Mouse (Mus musculus) testis, adult 2 months (tissue): ENCODE data around the gene Diras1. TPM values are rescaled to one million over a fixed set of nuclear protein-coding genes. Genes with fewer than 3 reads are reported as not detected.
"Not testable (repeated sequence)": the region's sequence is repeated elsewhere in the genome, so short reads cannot be mapped to it uniquely, and the experiment has no call there.

Source experiments
- H3K27ac ChIP-seq: fragments of 200-500 bp; 2 replicates; pipeline ENCODE4 v1.5.1; 2012; ENCODE audit warnings: low read depth, low read length; ENCODE audit not compliant: control insufficient read depth, insufficient read depth
- H3K27me3 ChIP-seq: fragments of 200-500 bp; 2 replicates; pipeline ENCODE4 v1.6.1; 2012; ENCODE audit warnings: mild to moderate bottlenecking, low read length, moderate library complexity; ENCODE audit not compliant: control insufficient read depth, insufficient read depth
- H3K36me3 ChIP-seq: fragments of 200-500 bp; 2 replicates; pipeline ENCODE4 v1.6.1; 2012; ENCODE audit warnings: mild to moderate bottlenecking, low read length; ENCODE audit not compliant: control insufficient read depth, insufficient read depth
- H3K4me1 ChIP-seq: fragments of 200-500 bp; 2 replicates; pipeline ENCODE4 v1.6.1; 2012; ENCODE audit warnings: low read length; ENCODE audit not compliant: control insufficient read depth, insufficient read depth
- H3K4me3 ChIP-seq: fragments of 200-500 bp; 2 replicates; pipeline ENCODE4 v1.5.1; 2012; ENCODE audit warnings: low read depth, mild to moderate bottlenecking, low read length, moderate library complexity, mixed read lengths; ENCODE audit not compliant: control insufficient read depth
- CTCF ChIP-seq: fragments of 200-500 bp; IDR thresholded peaks from 2 replicates; pipeline ENCODE4 v1.5.1; 2012; ENCODE audit warnings: low read depth, mild to moderate bottlenecking, inconsistent platforms, low read length, moderate library complexity; ENCODE audit not compliant: control insufficient read depth, insufficient read depth, insufficient replicate concordance
- POLR2A ChIP-seq: fragments of 200-500 bp; IDR thresholded peaks from 2 replicates; pipeline ENCODE4 v1.6.1; 2012; ENCODE audit warnings: low read depth, mild to moderate bottlenecking, inconsistent platforms, low read length, moderate library complexity; ENCODE audit not compliant: control insufficient read depth
- polyA plus RNA-seq: library from polyadenylated mRNA; depleted of rRNA; stranded (reverse); fragments of >200 nt; gene quantifications from 2 replicates; pipeline ENCODE4 v1.2.3, GENCODE M21; 2012; rRNA removed

Gene Diras1
- 0.95 and 1.4 TPM in 2 replicates for polyA plus RNA-seq

GRCm38 (mm10) chr10:81025639-81026275 lies at the start of gene Diras1:
Gene Diras1, minus strand, starts transcription at chr10:81025662.
- Histone ChIP-seq H3K4me3 (no peak within 1 kb of the TSS), H3K27me3 (no peaks in the 10 kb centered on the region), H3K36me3 (no peaks in the 10 kb centered on the region), H3K4me1 (peaks cover 11% of the 10 kb centered on the region), H3K27ac (no peak within 1 kb of the TSS)
- TF ChIP-seq CTCF (no peak), POLR2A (no peak)

- no peak overlapping the region for H3K4me3 ChIP-seq
- H3K27me3 ChIP-seq: no peaks in the 10 kb centered on the region
- no peaks in the 10 kb centered on the region; the same call in none of the 2 replicates for H3K36me3 ChIP-seq
- H3K27ac ChIP-seq: no peak overlapping the region
- peaks cover 8% of the 10 kb centered on the region for H3K4me1 ChIP-seq
- no peak for TF ChIP-seq POLR2A
- peak; percentile 82; the same call in 1 of the 2 replicates for TF ChIP-seq CTCF
These were observed 48.0 kb upstream of the Diras1 start for GRCm38 (mm10) chr10:81073464-81073863.

GRCm38 (mm10) chr10:81072290-81072689 lies 46.8 kb upstream of the Diras1 start:
- Histone ChIP-seq H3K4me3 (no peak overlapping the region), H3K27me3 (no peaks in the 10 kb centered on the region), H3K36me3 (no peaks in the 10 kb centered on the region; the same call in none of the 2 replicates), H3K27ac (no peak overlapping the region), H3K4me1 (peaks cover 13% of the 10 kb centered on the region)
- TF ChIP-seq POLR2A (no peak), CTCF (no peak)

GRCm38 (mm10) chr10:81069836-81070235 lies 44.4 kb upstream of the Diras1 start, which contains the start of gene Thop1:
Gene Thop1, plus strand, starts transcription at chr10:81070035.
- no peak for TF ChIP-seq CTCF
- TF ChIP-seq POLR2A: peak; percentile 68
- H3K36me3 ChIP-seq: no peaks in the 10 kb centered on the region; the same call in 1 of the 2 replicates
- peak within 1 kb of the TSS; percentile 88 for H3K4me3 ChIP-seq
- H3K4me1 ChIP-seq: peaks cover 13% of the 10 kb centered on the region
- H3K27ac ChIP-seq: peak within 1 kb of the TSS; percentile 84
- no peaks in the 10 kb centered on the region for H3K27me3 ChIP-seq

GRCm38 (mm10) chr10:81068706-81069105 lies 43.2 kb upstream of the Diras1 start:
- H3K27me3 ChIP-seq: no peaks in the 10 kb centered on the region
- H3K36me3 ChIP-seq: no peaks in the 10 kb centered on the region; the same call in 1 of the 2 replicates
- peak overlapping the region; percentile 84; the same call in 1 of the 2 replicates for H3K27ac ChIP-seq
- peaks cover 15% of the 10 kb centered on the region for H3K4me1 ChIP-seq
- TF ChIP-seq CTCF: no peak
- no peak for TF ChIP-seq POLR2A
- peak overlapping the region; percentile 88 for H3K4me3 ChIP-seq

GRCm38 (mm10) chr10:81064519-81064918 lies 39.1 kb upstream of the Diras1 start:
- Histone ChIP-seq H3K4me1 (peaks cover 13% of the 10 kb centered on the region), H3K4me3 (peak overlapping the region; percentile 16; the same call in 1 of the 2 replicates), H3K27ac (peak overlapping the region; percentile 49; the same call in 1 of the 2 replicates)
- H3K27me3 ChIP-seq, H3K36me3 ChIP-seq: not testable (repeated sequence)

GRCm38 (mm10) chr10:81062710-81063109 lies 37.2 kb upstream of the Diras1 start:
- TF ChIP-seq POLR2A: no peak
- TF ChIP-seq CTCF: no peak
- Histone ChIP-seq H3K36me3 (no peaks in the 10 kb centered on the region), H3K4me3 (no peak overlapping the region), H3K27me3 (no peaks in the 10 kb centered on the region), H3K4me1 (peaks cover 9% of the 10 kb centered on the region), H3K27ac (no peak overlapping the region)
